Mouse (Mus musculus) heart, embryonic 14.5 days (tissue): ENCODE data around the gene Trafd1. TPM values are rescaled to one million over a fixed set of nuclear protein-coding genes. Genes with fewer than 3 reads are reported as not detected.

Experiments
- ATAC-seq: fragments of 200-750 bp; cut with Nextera tagmentation; 2 replicates; pipeline ENCODE4 v1.8.0; 2017; ENCODE audit warnings: low read depth, moderate TSS enrichment; ENCODE audit not compliant: insufficient number of reproducible peaks, insufficient read depth, low FRiP score
- H3K27ac ChIP-seq, 2 experiments: fragments of 200-500 bp in 1 of 2; fragments of 300-500 bp in 1 of 2; sonication (generic) in 1 of 2; replicated peaks in 1 of 2; 2 replicates each; pipeline ENCODE4 v1.5.1; 2012 to 2014; ENCODE audit warnings: low read depth in 2 of 2, low read length in 2 of 2, control low read depth in 1 of 2, mild to moderate bottlenecking in 1 of 2, mixed read lengths in 1 of 2; ENCODE audit not compliant: control insufficient read depth in 1 of 2, insufficient read depth in 1 of 2
- H3K27me3 ChIP-seq: fragments of 300-500 bp; sonication (generic); 2 replicates; pipeline ENCODE4 v1.6.1; 2014; ENCODE audit warnings: mild to moderate bottlenecking, low read length, control low read depth; ENCODE audit not compliant: control insufficient read depth, insufficient read depth
- H3K36me3 ChIP-seq: fragments of 300-500 bp; sonication (generic); 2 replicates; pipeline ENCODE4 v1.6.1; 2014; ENCODE audit warnings: mild to moderate bottlenecking, control low read depth, low read length, mixed read lengths; ENCODE audit not compliant: control insufficient read depth, insufficient read depth
- H3K4me1 ChIP-seq, 2 experiments: fragments of 200-500 bp in 1 of 2; fragments of 300-500 bp in 1 of 2; sonication (generic) in 1 of 2; 2 replicates each; pipeline ENCODE4 v1.6.1; 2012 to 2014; ENCODE audit warnings: low read length in 2 of 2, control low read depth in 1 of 2, mixed read lengths in 1 of 2; ENCODE audit not compliant: control insufficient read depth in 2 of 2, insufficient read depth in 2 of 2
- H3K4me2 ChIP-seq: fragments of 300-500 bp; sonication (generic); 2 replicates; pipeline ENCODE4 v1.6.1; 2014; ENCODE audit warnings: mild to moderate bottlenecking, low read length
- H3K4me3 ChIP-seq, 2 experiments: fragments of 200-500 bp in 1 of 2; fragments of 300-500 bp in 1 of 2; sonication (generic) in 1 of 2; 2 replicates each; pipeline ENCODE4 v1.5.1; 2012 to 2014; ENCODE audit warnings: low read length in 2 of 2, mild to moderate bottlenecking in 2 of 2, control low read depth in 1 of 2, low read depth in 1 of 2, moderate library complexity in 1 of 2; ENCODE audit not compliant: control insufficient read depth in 1 of 2, insufficient read depth in 1 of 2
- H3K9ac ChIP-seq: fragments of 300-500 bp; sonication (generic); 2 replicates; pipeline ENCODE4 v1.6.1; 2014; ENCODE audit warnings: mild to moderate bottlenecking, low read length
- H3K9me3 ChIP-seq: fragments of 300-500 bp; sonication (generic); 2 replicates; pipeline ENCODE4 v1.6.1; 2016; ENCODE audit warnings: low read length, control low read depth; ENCODE audit not compliant: control insufficient read depth
- WGBS: fragments of 180-500 bp; shearing (Covaris S2); extraction: QIAGEN DNeasy Blood & Tissue Kit; methylation state at CpG from one replicate; pipeline ENCODE4 v1.1.7; 2014; 5-methylcytosine and 5-hydroxymethylcytosine counted together
- polyA plus RNA-seq: library from polyadenylated mRNA; unstranded; fragments of >200 nt; fragmentation: Nextera tagmentation; extraction: Ambion mirVana; gene quantifications from 2 replicates; pipeline ENCODE4 v1.2.1, GENCODE M21; 2014

The Trafd1 gene
- polyA plus RNA-seq, 1 experiment from 2014 or later: 71.3 TPM

GRCm38 (mm10) chr5:121366449-121367225 lies 18.8 kb downstream of the Trafd1 start:
- no peak overlapping the region for H3K4me3 ChIP-seq
- no peak for ATAC-seq
- no peak overlapping the region for H3K9ac ChIP-seq
- peaks cover 97% of the 10 kb centered on the region for H3K36me3 ChIP-seq
- 77% methylated on average over 16 of the region's 16 CpGs for WGBS
- peaks cover 0 to 2% of the 10 kb centered on the region in 2 experiments; a peak in 1 of 4 replicates for H3K4me1 ChIP-seq
- no peaks in the 10 kb centered on the region for H3K27me3 ChIP-seq
- H3K4me2 ChIP-seq: no peak overlapping the region
- no peaks in the 10 kb centered on the region for H3K9me3 ChIP-seq
- no peak overlapping the region for H3K27ac ChIP-seq

- WGBS: 84% methylated on average over 7 of the region's 7 CpGs
- Histone ChIP-seq H3K4me1 (peaks cover 4% of the 10 kb centered on the region in 2 experiments; a peak in 3 of 4 replicates), H3K27ac (no peak overlapping the region), H3K36me3 (peaks cover 100% of the 10 kb centered on the region), H3K4me2 (no peak overlapping the region), H3K27me3 (no peaks in the 10 kb centered on the region), H3K9me3 (no peaks in the 10 kb centered on the region), H3K4me3 (no peak overlapping the region), H3K9ac (no peak overlapping the region)
- no peak for ATAC-seq
Observed at GRCm38 (mm10) chr5:121363441-121363840, 22.0 kb downstream of the Trafd1 start.

GRCm38 (mm10) chr5:121361696-121362095 lies 23.7 kb downstream of the Trafd1 start:
- no peak overlapping the region for H3K4me3 ChIP-seq
- H3K9ac ChIP-seq: no peak overlapping the region
- H3K4me1 ChIP-seq: peaks cover 3 to 4% of the 10 kb centered on the region in 2 experiments; a peak in 2 of 4 replicates
- no peaks in the 10 kb centered on the region for H3K27me3 ChIP-seq
- no peak for ATAC-seq
- WGBS: 81% methylated on average over 5 of the region's 5 CpGs
- no peak overlapping the region for H3K4me2 ChIP-seq
- no peak overlapping the region for H3K27ac ChIP-seq
- H3K36me3 ChIP-seq: peaks cover 100% of the 10 kb centered on the region
- no peaks in the 10 kb centered on the region for H3K9me3 ChIP-seq

GRCm38 (mm10) chr5:121359229-121359628 lies 26.2 kb downstream of the Trafd1 start:
- Histone ChIP-seq H3K9me3 (no peaks in the 10 kb centered on the region), H3K9ac (no peak overlapping the region), H3K4me2 (no peak overlapping the region), H3K27me3 (no peaks in the 10 kb centered on the region), H3K4me3 (no peak overlapping the region), H3K36me3 (peaks cover 100% of the 10 kb centered on the region), H3K4me1 (peaks cover 3 to 4% of the 10 kb centered on the region in 2 experiments; a peak in 2 of 4 replicates), H3K27ac (no peak overlapping the region)
- WGBS: 29% methylated on average over 9 of the region's 9 CpGs
- ATAC-seq: no peak

GRCm38 (mm10) chr5:121343997-121344396 lies 41.4 kb downstream of the Trafd1 start:
- H3K36me3 ChIP-seq: peaks cover 93% of the 10 kb centered on the region
- H3K4me2 ChIP-seq: no peak overlapping the region
- H3K4me1 ChIP-seq: no peaks in the 10 kb centered on the region
- no peak overlapping the region for H3K9ac ChIP-seq
- H3K4me3 ChIP-seq: no peak overlapping the region
- WGBS: 95% methylated on average over 8 of the region's 8 CpGs
- no peaks in the 10 kb centered on the region for H3K27me3 ChIP-seq
- ATAC-seq: no peak
- no peaks in the 10 kb centered on the region for H3K9me3 ChIP-seq
- H3K27ac ChIP-seq: no peak overlapping the region

- H3K4me1 ChIP-seq: no peaks in the 10 kb centered on the region
- no peaks in the 10 kb centered on the region for H3K9me3 ChIP-seq
- H3K27me3 ChIP-seq: no peaks in the 10 kb centered on the region
- H3K27ac ChIP-seq: no peak overlapping the region
- H3K36me3 ChIP-seq: peaks cover 93% of the 10 kb centered on the region
- ATAC-seq: no peak
- H3K4me3 ChIP-seq: no peak overlapping the region
- H3K4me2 ChIP-seq: no peak overlapping the region
- H3K9ac ChIP-seq: no peak overlapping the region
- 88% methylated on average over 11 of the region's 11 CpGs for WGBS
Observed at GRCm38 (mm10) chr5:121342490-121342889, 42.9 kb downstream of the Trafd1 start.

- Histone ChIP-seq H3K4me1 (no peaks in the 10 kb centered on the region), H3K9ac (no peak overlapping the region), H3K4me2 (no peak overlapping the region), H3K9me3 (no peaks in the 10 kb centered on the region), H3K4me3 (no peak overlapping the region), H3K27me3 (no peaks in the 10 kb centered on the region), H3K27ac (no peak overlapping the region), H3K36me3 (peaks cover 97% of the 10 kb centered on the region)
- no peak for ATAC-seq
- 48% methylated on average over 7 of the region's 7 CpGs for WGBS
Observed at GRCm38 (mm10) chr5:121340965-121341473, 44.4 kb downstream of the Trafd1 start.
